Mouse (Mus musculus) heart, postnatal 0 days (tissue): Measurements from ENCODE around the gene Tbx18. TPM values are rescaled to one million over a fixed set of nuclear protein-coding genes. Genes with fewer than 3 reads are reported as not detected.

Experiments
- ATAC-seq: fragments of 200-750 bp; cut with Nextera tagmentation; 2 replicates; pipeline ENCODE4 v1.8.0; 2017; ENCODE audit warnings: low read depth, moderate number of reproducible peaks, moderate library complexity; ENCODE audit not compliant: insufficient read depth
- DNase-seq: peaks from one replicate; pipeline ENCODE4 v3.0.0-alpha.2; 2016; ENCODE audit warnings: low spot score
- H3K27ac ChIP-seq: fragments of 300-500 bp; sonication (generic); 2 replicates; pipeline ENCODE4 v1.5.1; 2014; ENCODE audit warnings: low read depth, mild to moderate bottlenecking
- H3K27me3 ChIP-seq: fragments of 300-500 bp; sonication (generic); 2 replicates; pipeline ENCODE4 v1.6.1; 2014; ENCODE audit warnings: low read length, mixed read lengths; ENCODE audit not compliant: control insufficient read depth, insufficient read depth
- H3K36me3 ChIP-seq: fragments of 300-500 bp; sonication (generic); replicated peaks from 2 replicates; pipeline ENCODE4 v1.6.1; 2014; ENCODE audit warnings: low read length, mixed read lengths; ENCODE audit not compliant: control insufficient read depth, insufficient read depth
- H3K4me1 ChIP-seq: fragments of 300-500 bp; sonication (generic); 2 replicates; pipeline ENCODE4 v1.6.1; 2014; ENCODE audit warnings: antibody characterized with exemption; ENCODE audit not compliant: control insufficient read depth, insufficient read depth
- H3K4me2 ChIP-seq: fragments of 300-500 bp; sonication (generic); 2 replicates; pipeline ENCODE4 v1.6.1; 2014; ENCODE audit warnings: low read depth, mild to moderate bottlenecking, low read length, moderate library complexity
- H3K4me3 ChIP-seq: fragments of 300-500 bp; sonication (generic); 2 replicates; pipeline ENCODE4 v1.5.1; 2014; ENCODE audit warnings: low read depth, low read length
- H3K9ac ChIP-seq: fragments of 300-500 bp; sonication (generic); replicated peaks from 2 replicates; pipeline ENCODE4 v1.6.1; 2014; ENCODE audit warnings: low read depth, low read length, mixed read lengths
- H3K9me3 ChIP-seq: fragments of 300-500 bp; sonication (generic); replicated peaks from 2 replicates; pipeline ENCODE4 v1.6.1; 2016; ENCODE audit warnings: low read length; ENCODE audit not compliant: control insufficient read depth
- CTCF ChIP-seq: IDR thresholded peaks from 2 replicates; pipeline ENCODE4 v1.5.1; 2016; ENCODE audit warnings: antibody characterized with exemption, control low read depth, low read depth
- EP300 ChIP-seq: IDR thresholded peaks from 2 replicates; pipeline ENCODE4 v1.6.1; 2016; ENCODE audit warnings: antibody characterized with exemption, low read depth
- WGBS: fragments of 180-500 bp; shearing (Covaris S2); extraction: QIAGEN DNeasy Blood & Tissue Kit; methylation state at CpG from one replicate; pipeline ENCODE4 v1.1.7; 2014; 5-methylcytosine and 5-hydroxymethylcytosine counted together
- polyA plus RNA-seq: library from polyadenylated mRNA; unstranded; fragments of >200 nt; fragmentation: Nextera tagmentation; extraction: Ambion mirVana; gene quantifications from 2 replicates; pipeline ENCODE4 v1.2.1, GENCODE M21; 2015
- total RNA-seq: library from RNA; depleted of rRNA; stranded (reverse); fragments of >200 nt; gene quantifications from 2 replicates; pipeline ENCODE4 v1.2.3, GENCODE M21; 2014; ENCODE audit warnings: low replicate concordance

Gene Tbx18
- total and polyA plus RNA-seq, 2 experiments from 2014 or later, result 3.7 to 14.8 TPM

- DNase-seq, result no peak
These were observed 644 bp downstream of the Tbx18 start for GRCm38 (mm10) chr9:87730271-87730960.

GRCm38 (mm10) chr9:87729316-87730270 lies 1.5 kb downstream of the Tbx18 start:
- WGBS, result under 1% methylated on average over 75 of the region's 75 CpGs
- peak overlapping the region; percentile 86 for H3K4me2 ChIP-seq
- TF ChIP-seq CTCF, result no peak
- no peak for TF ChIP-seq EP300
- peaks cover 57% of the 10 kb centered on the region for H3K27me3 ChIP-seq
- H3K9ac ChIP-seq, result peak overlapping the region; percentile 97
- H3K4me1 ChIP-seq, result no peaks in the 10 kb centered on the region
- peak overlapping the region; percentile 92 for H3K4me3 ChIP-seq
- H3K9me3 ChIP-seq, result no peaks in the 10 kb centered on the region
- no peaks in the 10 kb centered on the region for H3K36me3 ChIP-seq
- ATAC-seq (peak; percentile 13), DNase-seq (no peak)
- peak overlapping the region; percentile 89 for H3K27ac ChIP-seq

More at GRCm38 (mm10) chr9:87730271-87730960, 644 bp downstream of the Tbx18 start:
- ATAC-seq, result peak; percentile 27
- Histone ChIP-seq H3K27ac (peak overlapping the region; percentile 89), H3K9me3 (no peaks in the 10 kb centered on the region), H3K27me3 (peaks cover 62% of the 10 kb centered on the region), H3K36me3 (no peaks in the 10 kb centered on the region), H3K4me2 (peak overlapping the region; percentile 86), H3K4me1 (no peaks in the 10 kb centered on the region), H3K4me3 (peak overlapping the region; percentile 92), H3K9ac (peak overlapping the region; percentile 97)
- under 1% methylated on average over 66 of the region's 91 CpGs for WGBS
- TF ChIP-seq CTCF, result no peak
- no peak for TF ChIP-seq EP300

- Histone ChIP-seq H3K36me3 (no peaks in the 10 kb centered on the region), H3K4me2 (peak overlapping the region; percentile 86), H3K27me3 (peaks cover 50% of the 10 kb centered on the region), H3K9ac (no peak overlapping the region; the same call in 1 of the 2 replicates), H3K27ac (no peak overlapping the region), H3K4me1 (no peaks in the 10 kb centered on the region), H3K4me3 (peak overlapping the region; percentile 92), H3K9me3 (no peaks in the 10 kb centered on the region)
- WGBS, result 40% methylated on average over 3 of the region's 3 CpGs
- ATAC-seq (no peak), DNase-seq (no peak)
- TF ChIP-seq EP300 (no peak), CTCF (no peak)
These were observed 3.0 kb downstream of the Tbx18 start for GRCm38 (mm10) chr9:87728107-87728506.

GRCm38 (mm10) chr9:87727155-87727953 lies 3.7 kb downstream of the Tbx18 start:
- 0 out of 2 replicates have a peak overlapping the region, but pooled peaks have one; percentile 5 for H3K9ac ChIP-seq
- no peaks in the 10 kb centered on the region for H3K36me3 ChIP-seq
- peaks cover 42% of the 10 kb centered on the region for H3K27me3 ChIP-seq
- TF ChIP-seq EP300 (no peak), CTCF (no peak)
- no peak overlapping the region for H3K27ac ChIP-seq
- H3K4me2 ChIP-seq, result peak overlapping the region; percentile 86
- peak overlapping the region; percentile 92 for H3K4me3 ChIP-seq
- DNase-seq (no peak), ATAC-seq (no peak)
- no peaks in the 10 kb centered on the region for H3K9me3 ChIP-seq
- H3K4me1 ChIP-seq, result no peaks in the 10 kb centered on the region
- 35% methylated on average over 12 of the region's 12 CpGs for WGBS

- H3K27ac ChIP-seq, result peak overlapping the region; percentile 55
- H3K4me1 ChIP-seq, result peaks cover 5% of the 10 kb centered on the region
- no peaks in the 10 kb centered on the region for H3K9me3 ChIP-seq
- H3K36me3 ChIP-seq, result no peaks in the 10 kb centered on the region
- TF ChIP-seq EP300 (no peak), CTCF (peak; percentile 61)
- peak; percentile 83; the same call in 1 of the 2 replicates for ATAC-seq
- no peak for DNase-seq
- peak overlapping the region; percentile 19; the same call in 1 of the 2 replicates for H3K4me2 ChIP-seq
- WGBS, result 41% methylated on average over 2 of the region's 2 CpGs
- H3K9ac ChIP-seq, result no peak overlapping the region
- no peak overlapping the region for H3K4me3 ChIP-seq
- 0 out of 2 replicates have a peak, but pooled peaks cover 9% of the 10 kb centered on the region for H3K27me3 ChIP-seq
These were observed 9.3 kb downstream of the Tbx18 start for GRCm38 (mm10) chr9:87721793-87722192.
